Mouse (Mus musculus) spleen, adult 2 months (tissue): ENCODE results near the gene Pacrg. TPM values are rescaled to one million over a fixed set of nuclear protein-coding genes. Genes with fewer than 3 reads are reported as not detected.

Experiments used
- DNase-seq, 2 experiments: peaks; one replicate each; pipeline versions ENCODE4 v3.0.0 to v3.0.0-alpha.2; 2012 to 2021; ENCODE audit warnings: low spot score in 2 of 2, low read depth in 1 of 2
- H3K27ac ChIP-seq: fragments of 200-500 bp; 2 replicates; pipeline ENCODE4 v1.5.1; 2012; ENCODE audit warnings: low read length, inconsistent platforms; ENCODE audit not compliant: insufficient read depth
- H3K27me3 ChIP-seq: fragments of 200-500 bp; 2 replicates; pipeline ENCODE4 v1.6.1; 2012; ENCODE audit warnings: mild to moderate bottlenecking, moderate library complexity, low read length, inconsistent platforms; ENCODE audit not compliant: control insufficient read depth, insufficient read depth
- H3K36me3 ChIP-seq: fragments of 200-500 bp; 2 replicates; pipeline ENCODE4 v1.6.1; 2012; ENCODE audit warnings: mild to moderate bottlenecking, low read length, inconsistent platforms; ENCODE audit not compliant: control insufficient read depth, insufficient read depth
- H3K4me1 ChIP-seq: fragments of 200-500 bp; 2 replicates; pipeline ENCODE4 v1.6.1; 2011; ENCODE audit warnings: inconsistent platforms; ENCODE audit not compliant: control insufficient read depth, insufficient read depth, insufficient read length
- H3K4me3 ChIP-seq: fragments of 200-500 bp; 2 replicates; pipeline ENCODE4 v1.5.1; 2011; ENCODE audit warnings: mild to moderate bottlenecking, inconsistent platforms; ENCODE audit not compliant: insufficient read depth, insufficient read length; ENCODE audit errors: extremely low read depth
- CTCF ChIP-seq: fragments of 200-500 bp; IDR thresholded peaks from 2 replicates; pipeline ENCODE4 v1.5.1; 2011; ENCODE audit warnings: mild to moderate bottlenecking, inconsistent platforms; ENCODE audit not compliant: insufficient read depth, insufficient read length, insufficient replicate concordance; ENCODE audit errors: extremely low read depth
- POLR2A ChIP-seq: fragments of 200-500 bp; IDR thresholded peaks from 2 replicates; pipeline ENCODE4 v1.6.1; 2011; ENCODE audit warnings: low read depth, low read length, inconsistent platforms
- WGBS: fragments of 180-500 bp; shearing (Covaris S2); methylation state at CpG from one replicate; pipeline ENCODE4 v1.1.7; 2018; 5-methylcytosine and 5-hydroxymethylcytosine counted together
- polyA plus RNA-seq: library from polyadenylated mRNA; depleted of rRNA; stranded (reverse); fragments of >200 nt; gene quantifications from 2 replicates; pipeline ENCODE4 v1.2.3, GENCODE M21; 2012

Gene Pacrg
- polyA plus RNA-seq, 1 experiment: not detected

DNA sequence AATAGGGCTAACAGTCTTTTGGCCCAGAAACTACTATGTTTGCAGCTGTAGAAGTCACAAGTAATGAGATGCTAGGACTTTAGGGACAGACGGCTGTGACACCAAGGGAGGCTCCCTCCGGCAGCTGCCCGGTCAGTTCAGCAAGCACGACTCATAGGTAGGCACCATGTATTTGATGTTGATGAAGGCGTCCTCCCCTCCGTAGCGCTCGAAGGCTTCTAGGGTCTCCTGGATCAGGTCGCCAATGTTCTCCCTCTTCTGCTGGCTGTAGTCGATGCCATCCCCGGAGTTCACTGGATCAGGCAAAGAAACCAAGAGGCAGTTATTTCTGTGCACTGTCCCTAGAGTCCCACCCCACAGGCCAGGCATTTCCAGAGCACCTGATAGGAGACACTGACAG lies 436.9 kb downstream of the Pacrg start:
- Histone ChIP-seq H3K27ac (no peak overlapping the region), H3K36me3 (no peaks in the 10 kb centered on the region)
- 92% methylated on average over 11 of the region's 11 CpGs for WGBS

DNA sequence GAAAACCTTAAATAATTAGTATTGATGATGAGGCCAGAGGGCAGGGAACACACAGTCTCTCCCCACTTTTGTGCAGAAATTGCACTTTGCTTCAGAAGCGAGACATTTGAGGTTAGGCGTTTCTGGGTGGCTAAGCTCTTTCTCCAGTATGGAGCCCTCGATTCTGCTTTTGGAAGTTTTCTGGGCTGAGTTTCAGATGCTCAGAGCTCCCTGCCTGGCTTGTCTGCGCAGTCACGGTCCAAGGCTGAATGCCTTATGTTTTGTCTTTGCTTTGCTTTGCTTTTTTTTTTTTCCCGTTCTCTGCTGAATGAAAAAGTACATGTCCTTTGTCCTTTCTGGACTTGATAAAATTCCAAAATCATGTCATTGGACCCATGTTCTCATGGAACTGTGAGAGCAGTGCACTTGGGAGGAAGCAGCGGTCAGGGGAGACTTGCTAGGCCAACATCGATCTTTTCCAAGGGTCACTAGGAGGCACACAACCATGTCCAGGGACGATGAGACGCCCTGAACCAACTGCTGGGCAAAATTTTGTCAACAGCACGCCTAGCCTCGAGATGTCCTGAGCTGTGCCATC lies 438.0 kb downstream of the Pacrg start:
- 90% methylated on average over 12 of the region's 12 CpGs for WGBS
- Histone ChIP-seq H3K27me3 (no peaks in the 10 kb centered on the region), H3K27ac (no peak overlapping the region), H3K4me3 (no peak overlapping the region), H3K36me3 (no peaks in the 10 kb centered on the region), H3K4me1 (no peaks in the 10 kb centered on the region)
- no peak for TF ChIP-seq CTCF
- TF ChIP-seq POLR2A: no peak
- DNase-seq: no peak

More for the DNA sequence above, 436.9 kb downstream of the Pacrg start:
- Histone ChIP-seq H3K4me1 (peaks cover 1% of the 10 kb centered on the region; the same call in 1 of the 2 replicates), H3K27me3 (no peaks in the 10 kb centered on the region), H3K4me3 (no peak overlapping the region)
- DNase-seq: no peak
- TF ChIP-seq POLR2A (no peak), CTCF (no peak)

GRCm38 (mm10) chr17:10401529-10401928 lies 438.6 kb downstream of the Pacrg start:
- TF ChIP-seq CTCF (no peak), POLR2A (no peak)
- no peaks in the 10 kb centered on the region for H3K36me3 ChIP-seq
- WGBS: 79% methylated on average over 3 of the region's 3 CpGs
- no peaks in the 10 kb centered on the region for H3K4me1 ChIP-seq
- H3K27me3 ChIP-seq: no peaks in the 10 kb centered on the region
- H3K4me3 ChIP-seq: no peak overlapping the region
- no peak overlapping the region for H3K27ac ChIP-seq
- no peak for DNase-seq

- no peaks in the 10 kb centered on the region for H3K36me3 ChIP-seq
- no peak overlapping the region for H3K4me3 ChIP-seq
- no peak overlapping the region for H3K27ac ChIP-seq
- no peaks in the 10 kb centered on the region for H3K27me3 ChIP-seq
- TF ChIP-seq POLR2A: no peak
- no peak for TF ChIP-seq CTCF
- H3K4me1 ChIP-seq: no peaks in the 10 kb centered on the region
- no peak for DNase-seq
- WGBS: 75% methylated on average over 10 of the region's 10 CpGs
These were observed 440.4 kb downstream of the Pacrg start for GRCm38 (mm10) chr17:10399706-10400105.

- Histone ChIP-seq H3K27ac (no peak overlapping the region), H3K4me1 (no peaks in the 10 kb centered on the region), H3K4me3 (no peak overlapping the region), H3K27me3 (no peaks in the 10 kb centered on the region), H3K36me3 (no peaks in the 10 kb centered on the region)
- TF ChIP-seq CTCF (no peak), POLR2A (no peak)
- WGBS: 87% methylated on average over 5 of the region's 5 CpGs
- no peak for DNase-seq
These were observed 441.2 kb downstream of the Pacrg start for GRCm38 (mm10) chr17:10398871-10399270.

DNA sequence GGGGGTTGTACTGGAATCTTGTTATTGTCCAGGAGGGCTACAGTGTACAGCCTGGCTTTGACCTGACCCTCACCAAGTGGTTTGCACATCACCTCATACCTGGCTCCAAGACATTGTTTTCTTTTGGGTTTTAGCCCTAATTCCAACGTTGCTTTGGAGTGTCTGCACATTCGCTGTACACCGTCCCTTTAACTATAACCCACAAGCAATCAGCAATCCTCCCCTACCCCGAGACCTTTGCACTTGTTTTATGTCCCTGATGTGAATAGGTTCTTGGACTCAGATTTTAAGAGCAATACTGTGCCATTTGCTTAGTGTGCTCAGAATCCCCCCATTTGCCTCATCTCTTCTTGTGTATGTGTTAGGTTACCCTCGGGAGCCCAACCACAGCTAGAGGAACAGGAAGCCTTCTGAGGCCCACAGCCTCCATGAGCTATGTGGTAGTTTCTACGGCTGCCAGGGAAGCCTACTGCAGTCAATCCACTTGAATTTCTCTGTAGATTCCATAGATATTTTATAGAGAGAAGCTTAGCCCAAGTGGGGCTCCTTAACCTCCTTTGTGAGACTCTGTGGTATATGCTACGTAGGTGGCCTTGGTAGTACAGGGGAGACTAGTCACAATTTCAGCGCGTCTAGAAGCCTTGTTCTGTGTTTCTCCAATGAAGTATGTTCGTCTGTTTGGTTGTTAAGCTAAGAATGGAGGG lies 442.0 kb downstream of the Pacrg start:
- H3K4me3 ChIP-seq: no peak overlapping the region
- TF ChIP-seq CTCF (no peak), POLR2A (no peak)
- no peaks in the 10 kb centered on the region for H3K36me3 ChIP-seq
- DNase-seq: no peak
- no peaks in the 10 kb centered on the region for H3K27me3 ChIP-seq
- no peaks in the 10 kb centered on the region for H3K4me1 ChIP-seq
- H3K27ac ChIP-seq: no peak overlapping the region
- WGBS: 65% methylated on average over 10 of the region's 10 CpGs

DNA sequence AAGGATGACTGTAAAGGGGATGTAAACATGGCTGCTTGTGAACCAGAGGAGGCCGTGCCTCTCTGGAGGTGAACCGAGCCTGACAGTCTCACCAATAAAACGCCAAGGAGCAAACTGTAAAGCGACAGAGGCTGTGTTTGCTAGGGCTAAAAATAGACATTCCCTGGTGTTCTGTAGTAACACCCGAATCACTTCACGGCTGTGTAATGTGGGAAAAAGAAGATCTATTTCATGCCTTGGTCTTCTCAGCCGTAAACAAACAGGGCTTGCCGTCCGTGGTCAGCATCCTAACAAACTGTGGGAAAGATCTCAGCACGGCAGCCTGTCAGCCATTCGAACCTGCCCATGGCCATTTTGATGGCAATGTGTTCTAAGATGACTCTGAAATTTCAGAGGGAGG lies 442.8 kb downstream of the Pacrg start:
- H3K36me3 ChIP-seq: no peaks in the 10 kb centered on the region
- H3K27ac ChIP-seq: no peak overlapping the region
- H3K27me3 ChIP-seq: no peaks in the 10 kb centered on the region
- no peak for DNase-seq
- no peak overlapping the region for H3K4me3 ChIP-seq
- 89% methylated on average over 11 of the region's 11 CpGs for WGBS
- no peaks in the 10 kb centered on the region for H3K4me1 ChIP-seq
- TF ChIP-seq POLR2A: no peak
